Mouse (Mus musculus): ENCODE measurements around the gene Wipf3. TPM values are rescaled to one million over a fixed set of nuclear protein-coding genes. Genes with fewer than 3 reads are reported as not detected.

Gene Wipf3
- polyA plus RNA-seq, 1 experiment from 2014 or later: 1.0 TPM

DNA sequence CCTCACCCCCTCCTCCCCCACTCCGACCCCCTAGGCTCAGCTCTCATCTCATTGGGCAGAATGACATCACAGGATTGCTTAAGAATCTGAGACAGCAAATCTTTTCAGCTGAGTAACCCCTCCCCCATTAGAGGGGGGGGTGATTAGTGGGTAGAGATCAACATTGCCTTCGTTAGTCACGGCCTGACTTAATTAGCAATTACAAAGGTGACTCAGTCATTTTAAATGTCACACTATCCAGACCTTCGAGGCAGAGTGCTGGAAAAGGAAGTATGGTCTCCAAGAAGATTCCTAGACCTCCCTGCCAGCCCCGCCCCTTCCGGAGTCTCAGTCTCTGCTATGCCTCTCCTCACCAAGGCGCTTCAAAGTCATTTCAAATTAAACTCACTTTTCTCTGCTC is 6.3 kb downstream of the Wipf3 start:
- no peaks in the 10 kb centered on the region for H3K9me3 ChIP-seq
- H3K27ac ChIP-seq: peak overlapping the region; percentile 26; the same call in 1 of the 2 replicates
- no peak overlapping the region for H3K4me3 ChIP-seq
- H3K36me3 ChIP-seq: no peaks in the 10 kb centered on the region
- H3K4me1 ChIP-seq: peaks cover 28% of the 10 kb centered on the region
- WGBS: 40% methylated on average over 7 of the region's 7 CpGs
- DNase-seq (ENCODE audit: low spot score): no peak
- peaks cover 14% of the 10 kb centered on the region for H3K27me3 ChIP-seq (ENCODE audit: insufficient read depth, poor library complexity, severe bottlenecking)

DNA sequence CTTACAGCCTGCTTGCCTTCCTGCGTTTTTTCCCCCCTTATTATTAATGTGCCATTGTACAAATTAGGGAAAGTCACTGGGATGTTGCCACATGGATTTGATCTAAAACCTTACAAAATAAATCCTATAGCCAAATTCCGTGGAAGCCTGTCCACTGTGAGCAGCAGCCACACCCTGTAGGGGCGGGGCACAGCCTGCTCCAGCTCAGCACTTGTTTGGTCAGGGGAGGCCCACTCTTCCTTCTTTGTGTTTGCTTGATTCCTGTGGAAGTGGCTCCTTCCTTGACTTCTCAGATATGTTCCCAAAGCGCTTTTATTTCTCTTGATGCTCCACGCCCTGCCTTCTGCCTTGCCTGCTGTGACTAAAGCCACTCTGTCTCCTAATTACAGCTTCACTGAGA is 6.9 kb downstream of the Wipf3 start:
- 66% methylated on average over 5 of the region's 5 CpGs for WGBS
- H3K27ac ChIP-seq: peak overlapping the region; percentile 26; the same call in 1 of the 2 replicates
- no peak for DNase-seq (ENCODE audit: low spot score)
- peaks cover 28% of the 10 kb centered on the region for H3K4me1 ChIP-seq
- no peaks in the 10 kb centered on the region for H3K9me3 ChIP-seq
- H3K4me3 ChIP-seq: no peak overlapping the region
- no peaks in the 10 kb centered on the region for H3K36me3 ChIP-seq
- H3K27me3 ChIP-seq (ENCODE audit: insufficient read depth, poor library complexity, severe bottlenecking): peaks cover 8% of the 10 kb centered on the region

DNA sequence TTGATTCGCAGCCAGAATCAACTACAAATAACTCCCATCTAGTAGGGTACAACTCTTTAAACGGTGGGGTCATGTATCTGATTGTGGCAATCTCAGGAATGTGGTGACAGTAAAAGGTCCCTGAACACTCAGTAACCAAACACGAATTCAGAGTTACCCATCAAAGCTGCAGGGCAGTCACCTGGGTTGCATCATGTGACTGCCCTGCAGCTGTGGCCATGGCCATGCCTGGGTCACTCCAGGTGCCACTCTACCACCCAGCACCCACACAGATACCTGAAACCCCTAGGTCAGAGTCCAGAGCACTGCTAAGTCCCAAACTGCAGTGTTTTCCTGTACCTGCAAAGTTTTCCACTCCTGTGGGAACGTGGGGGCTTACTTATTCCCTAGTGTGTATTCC is 9.1 kb downstream of the Wipf3 start:
- no peak overlapping the region for H3K27ac ChIP-seq
- H3K9me3 ChIP-seq: no peaks in the 10 kb centered on the region
- peaks cover 20% of the 10 kb centered on the region for H3K4me1 ChIP-seq
- H3K4me3 ChIP-seq: no peak overlapping the region
- no peak for DNase-seq (ENCODE audit: low spot score)
- 61% methylated on average over 4 of the region's 4 CpGs for WGBS
- H3K27me3 ChIP-seq (ENCODE audit: insufficient read depth, poor library complexity, severe bottlenecking): no peaks in the 10 kb centered on the region
- H3K36me3 ChIP-seq: no peaks in the 10 kb centered on the region

DNA sequence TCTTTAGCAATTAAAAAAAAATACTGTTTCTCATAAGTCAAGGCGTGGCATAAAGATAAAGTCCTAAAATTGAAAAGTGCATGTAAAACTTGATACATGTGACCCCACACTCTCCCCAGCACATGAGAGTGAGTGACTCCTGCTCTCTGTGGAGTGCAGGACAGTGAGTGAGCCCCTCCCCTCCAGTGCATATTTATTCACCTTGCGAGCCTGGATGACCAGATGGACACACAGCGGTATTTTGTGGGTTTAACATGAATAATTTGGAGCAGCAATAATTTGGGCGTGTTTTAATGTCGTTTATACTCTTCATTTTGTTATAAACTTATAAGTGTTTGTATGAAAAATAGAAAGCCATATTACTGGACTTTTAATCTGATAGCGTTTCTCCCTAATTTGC is 11.3 kb downstream of the Wipf3 start:
- Histone ChIP-seq H3K9me3 (no peaks in the 10 kb centered on the region), H3K36me3 (no peaks in the 10 kb centered on the region), H3K27me3 (ENCODE audit: insufficient read depth, poor library complexity, severe bottlenecking) (no peaks in the 10 kb centered on the region), H3K27ac (no peak overlapping the region), H3K4me3 (no peak overlapping the region), H3K4me1 (peaks cover 23% of the 10 kb centered on the region)
- WGBS: 90% methylated on average over 6 of the region's 6 CpGs
- no peak for DNase-seq (ENCODE audit: low spot score)

DNA sequence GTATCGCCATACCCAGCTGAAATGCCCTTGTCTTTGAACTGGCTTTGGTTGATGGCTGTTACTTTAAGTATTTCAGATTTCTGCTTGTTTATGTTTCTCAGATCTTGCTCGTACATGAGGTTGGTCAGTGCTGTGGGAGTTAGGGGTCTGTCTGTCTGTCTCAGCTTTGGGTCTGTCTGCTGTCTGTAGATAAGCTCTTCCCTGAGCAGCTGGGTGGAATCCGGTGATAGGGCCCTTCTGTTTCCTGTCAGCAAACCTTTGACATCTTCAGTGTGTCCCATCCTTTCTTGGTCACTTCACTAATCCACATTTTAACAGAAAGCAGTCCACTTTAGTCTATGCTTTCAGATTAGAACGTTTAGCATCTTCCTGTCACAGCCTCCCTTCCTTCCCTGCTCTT is 14.3 kb downstream of the Wipf3 start:
- DNase-seq (ENCODE audit: low spot score): no peak
- Histone ChIP-seq H3K4me3 (no peak overlapping the region), H3K36me3 (no peaks in the 10 kb centered on the region), H3K27ac (peak overlapping the region; percentile 4; the same call in 1 of the 2 replicates), H3K4me1 (peaks cover 16% of the 10 kb centered on the region), H3K27me3 (ENCODE audit: insufficient read depth, poor library complexity, severe bottlenecking) (no peaks in the 10 kb centered on the region), H3K9me3 (no peaks in the 10 kb centered on the region)
- 25% methylated on average over 4 of the region's 4 CpGs for WGBS

DNA sequence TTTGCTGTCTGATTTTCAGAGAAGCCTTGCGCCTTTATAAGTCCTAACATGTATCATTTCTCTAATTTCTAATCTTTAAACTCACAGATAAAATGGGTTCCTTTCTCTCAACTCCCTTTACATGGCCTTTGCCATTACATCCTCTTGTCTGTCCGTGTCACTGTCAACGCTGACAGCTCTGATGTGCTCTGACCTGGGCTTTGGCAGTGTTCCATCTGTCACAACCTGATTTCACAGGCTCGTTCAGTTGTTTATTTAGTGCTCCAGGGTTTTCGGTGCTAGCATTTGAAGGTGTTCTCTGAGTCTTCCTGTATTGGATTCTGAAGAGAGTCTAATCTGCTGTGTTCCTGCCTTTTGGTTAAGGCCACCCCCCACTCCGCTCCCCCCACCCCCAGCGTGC is 14.7 kb downstream of the Wipf3 start:
- WGBS: 35% methylated on average over 7 of the region's 7 CpGs
- DNase-seq (ENCODE audit: low spot score): no peak
- no peaks in the 10 kb centered on the region for H3K36me3 ChIP-seq
- peaks cover 16% of the 10 kb centered on the region for H3K4me1 ChIP-seq
- H3K9me3 ChIP-seq: no peaks in the 10 kb centered on the region
- no peak overlapping the region for H3K4me3 ChIP-seq
- H3K27me3 ChIP-seq (ENCODE audit: insufficient read depth, poor library complexity, severe bottlenecking): no peaks in the 10 kb centered on the region
- peak overlapping the region; percentile 33; the same call in 1 of the 2 replicates for H3K27ac ChIP-seq

DNA sequence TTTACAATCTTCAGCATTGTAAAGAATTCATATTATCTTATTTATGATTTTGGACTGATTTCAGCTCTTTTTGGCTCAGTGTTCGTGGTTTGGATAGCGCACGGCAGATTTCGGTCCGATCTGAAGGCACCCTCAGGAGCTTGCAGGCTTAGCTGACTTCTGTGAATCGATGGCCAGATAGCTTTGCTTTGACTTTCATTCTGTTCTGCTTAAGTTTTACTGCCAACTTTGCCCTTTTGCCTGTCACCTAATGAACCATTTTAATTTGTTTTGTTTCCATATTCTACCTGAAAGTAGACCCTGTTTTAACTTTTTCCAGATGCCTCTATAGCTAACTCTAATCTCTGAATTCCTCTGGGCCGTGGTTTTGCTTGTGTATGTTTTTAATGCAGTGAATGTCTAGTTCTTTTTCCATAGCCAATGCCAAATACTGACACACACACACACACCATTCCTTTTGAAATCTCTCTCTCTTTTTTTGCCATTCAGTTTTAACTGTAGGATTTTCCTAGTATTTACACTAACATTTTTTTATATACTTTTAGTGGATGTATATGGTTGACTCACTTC is 15.9 kb downstream of the Wipf3 start:
- Histone ChIP-seq H3K9me3 (no peaks in the 10 kb centered on the region), H3K27me3 (ENCODE audit: insufficient read depth, poor library complexity, severe bottlenecking) (no peaks in the 10 kb centered on the region), H3K36me3 (no peaks in the 10 kb centered on the region), H3K4me3 (no peak overlapping the region), H3K27ac (no peak overlapping the region), H3K4me1 (peaks cover 16% of the 10 kb centered on the region)
- WGBS: 83% methylated on average over 7 of the region's 7 CpGs
- DNase-seq (ENCODE audit: low spot score): no peak

DNA sequence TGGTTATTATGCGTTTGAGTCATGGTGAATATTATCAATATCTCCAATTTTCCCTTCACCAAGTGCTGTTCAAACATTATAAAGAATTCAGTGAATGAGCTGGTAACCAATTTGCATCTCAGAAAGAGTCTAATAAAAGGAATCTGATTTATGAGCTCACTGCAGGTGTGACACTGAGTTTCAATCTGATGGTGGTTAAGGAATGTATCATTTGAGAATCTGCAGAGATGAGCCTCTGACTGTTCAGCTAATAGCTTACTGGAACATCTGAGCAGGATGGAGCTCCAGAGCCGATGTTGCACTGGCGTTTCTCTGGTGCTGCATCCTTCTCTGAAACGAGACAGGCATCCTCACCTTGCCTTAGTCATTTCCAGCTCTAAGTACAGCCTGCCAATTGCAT is 17.9 kb downstream of the Wipf3 start:
- Histone ChIP-seq H3K4me3 (no peak overlapping the region), H3K36me3 (no peaks in the 10 kb centered on the region), H3K27me3 (ENCODE audit: insufficient read depth, poor library complexity, severe bottlenecking) (no peaks in the 10 kb centered on the region), H3K9me3 (no peaks in the 10 kb centered on the region), H3K4me1 (peaks cover 16% of the 10 kb centered on the region), H3K27ac (no peak overlapping the region)
- 80% methylated on average over 4 of the region's 4 CpGs for WGBS
- peak; percentile 5 for DNase-seq (ENCODE audit: low spot score)

DNA sequence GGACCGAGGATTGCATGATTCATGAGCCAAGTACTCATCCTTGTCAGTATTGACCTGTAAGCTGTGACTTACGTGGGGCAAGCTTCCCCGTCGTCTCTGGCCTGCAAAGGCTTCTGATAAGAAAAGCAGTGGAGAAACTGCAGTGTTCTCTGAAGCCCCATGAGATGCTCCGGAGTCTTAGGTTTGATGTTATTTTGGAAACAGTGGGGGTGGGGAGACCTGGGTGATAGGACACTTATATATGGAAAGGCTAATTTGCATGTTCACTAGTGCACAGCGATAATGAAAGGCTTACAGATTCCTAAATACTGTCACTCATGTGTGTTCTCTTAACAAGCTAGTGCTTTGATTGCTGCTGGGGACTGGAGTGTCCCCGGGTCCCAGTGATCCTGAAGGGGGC is 30.3 kb downstream of the Wipf3 start:
- Histone ChIP-seq H3K36me3 (no peaks in the 10 kb centered on the region), H3K9me3 (no peaks in the 10 kb centered on the region), H3K4me1 (peaks cover 41% of the 10 kb centered on the region), H3K4me3 (no peak overlapping the region), H3K27me3 (ENCODE audit: insufficient read depth, poor library complexity, severe bottlenecking) (no peaks in the 10 kb centered on the region), H3K27ac (peak overlapping the region; percentile 22; the same call in 1 of the 2 replicates)
- DNase-seq (ENCODE audit: low spot score): no peak
- WGBS: 20% methylated on average over 7 of the region's 7 CpGs

DNA sequence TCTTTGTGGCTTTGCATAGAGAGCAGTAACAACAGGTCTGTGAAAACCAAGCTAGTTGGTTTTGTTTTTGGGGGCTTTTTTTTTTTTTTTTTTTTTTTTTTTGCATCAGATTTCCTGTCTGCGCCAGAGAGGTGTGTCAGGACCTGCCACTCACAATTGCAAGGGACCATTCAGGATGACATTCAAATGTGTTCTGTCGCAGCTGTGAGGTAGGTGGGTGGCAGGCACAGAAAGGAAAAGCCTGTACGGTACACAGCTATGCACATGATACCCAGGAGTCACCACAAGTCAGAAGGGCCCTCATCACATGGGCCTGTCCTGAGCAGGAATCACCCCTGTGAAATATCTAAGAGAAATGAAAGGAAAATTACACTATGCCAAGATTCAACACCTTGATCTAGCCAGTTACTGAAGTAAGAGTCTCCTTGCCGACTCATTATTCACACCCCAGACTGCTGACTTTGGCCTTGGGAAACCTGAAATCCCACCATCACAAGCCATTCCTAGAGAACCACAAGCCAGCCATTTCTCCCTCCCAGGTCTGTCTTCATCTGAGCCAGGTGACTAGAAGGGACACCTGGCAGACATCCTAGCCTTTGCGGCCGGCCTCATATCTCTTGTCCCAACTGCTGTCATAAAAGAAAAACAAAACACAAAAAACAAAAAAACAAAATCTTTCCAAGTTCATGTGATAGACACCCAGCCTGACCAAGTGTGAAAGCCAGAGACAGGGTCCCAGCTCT is 30.9 kb downstream of the Wipf3 start:
- H3K4me3 ChIP-seq: no peak overlapping the region
- no peaks in the 10 kb centered on the region for H3K27me3 ChIP-seq (ENCODE audit: insufficient read depth, poor library complexity, severe bottlenecking)
- H3K36me3 ChIP-seq: no peaks in the 10 kb centered on the region
- H3K27ac ChIP-seq: peak overlapping the region; percentile 38
- no peaks in the 10 kb centered on the region for H3K9me3 ChIP-seq
- no peak for DNase-seq (ENCODE audit: low spot score)
- 72% methylated on average over 6 of the region's 6 CpGs for WGBS
- H3K4me1 ChIP-seq: peaks cover 47% of the 10 kb centered on the region

DNA sequence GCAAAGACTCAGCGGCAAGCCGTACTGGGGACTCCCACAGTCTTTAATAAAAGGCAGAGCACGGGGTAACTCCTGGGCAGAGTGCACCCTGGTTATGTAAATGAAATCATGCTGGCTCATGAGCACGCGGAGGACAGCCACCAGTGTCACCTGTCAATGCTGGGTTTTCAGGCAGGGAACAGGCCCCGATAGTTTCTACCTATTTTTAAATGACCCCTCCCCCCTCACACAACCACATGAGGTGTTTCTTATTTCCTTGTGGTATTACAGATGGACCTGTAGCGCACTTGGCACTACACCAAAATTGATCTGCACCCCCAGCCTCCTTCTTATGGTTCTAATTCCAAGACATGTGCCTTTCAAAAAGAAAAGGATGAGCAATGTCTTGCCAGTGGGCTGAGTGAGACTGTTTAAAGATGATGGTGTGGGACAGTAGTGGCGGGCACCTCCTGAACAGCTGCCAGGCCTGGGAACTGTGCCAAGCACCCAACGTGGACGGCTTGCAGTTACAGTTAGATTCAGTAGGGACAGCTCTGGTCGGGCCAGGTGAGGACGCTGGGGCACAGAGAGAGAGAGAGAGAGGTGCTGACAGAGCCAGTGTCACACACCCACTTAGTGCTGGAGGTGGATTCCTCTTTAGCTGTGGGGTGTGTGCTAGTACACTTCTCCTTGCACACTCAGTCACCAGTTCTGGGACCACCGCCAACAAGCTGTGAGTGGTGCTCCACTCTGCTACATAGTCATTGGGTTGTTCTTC is 31.7 kb downstream of the Wipf3 start:
- Histone ChIP-seq H3K9me3 (no peaks in the 10 kb centered on the region), H3K27me3 (ENCODE audit: insufficient read depth, poor library complexity, severe bottlenecking) (no peaks in the 10 kb centered on the region), H3K4me3 (no peak overlapping the region), H3K4me1 (peaks cover 48% of the 10 kb centered on the region), H3K27ac (peak overlapping the region; percentile 38), H3K36me3 (no peaks in the 10 kb centered on the region)
- 69% methylated on average over 13 of the region's 13 CpGs for WGBS
- DNase-seq (ENCODE audit: low spot score): no peak

DNA sequence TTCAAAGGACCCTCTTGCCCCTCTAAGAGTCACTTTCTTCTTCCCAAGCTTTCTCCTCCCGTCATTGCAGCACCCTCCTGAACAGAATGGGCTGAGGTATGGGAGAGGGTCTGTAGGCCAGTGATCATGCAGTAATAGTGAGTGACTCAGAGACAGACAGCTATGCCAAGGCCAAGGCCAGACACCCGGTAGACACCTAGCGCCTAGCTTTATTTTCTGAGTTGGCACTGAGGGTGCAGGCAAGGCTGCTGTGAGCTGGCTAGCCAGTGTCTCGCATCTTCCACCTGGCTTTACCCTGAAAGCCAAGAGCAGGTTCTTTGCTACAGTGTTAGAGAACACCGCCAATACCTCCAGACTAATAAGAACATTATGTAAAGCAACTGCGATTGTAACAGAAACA is 33.4 kb downstream of the Wipf3 start:
- WGBS: 82% methylated on average over 6 of the region's 6 CpGs
- Histone ChIP-seq H3K27me3 (ENCODE audit: insufficient read depth, poor library complexity, severe bottlenecking) (no peaks in the 10 kb centered on the region), H3K9me3 (no peaks in the 10 kb centered on the region), H3K27ac (no peak overlapping the region), H3K4me1 (peaks cover 48% of the 10 kb centered on the region), H3K36me3 (no peaks in the 10 kb centered on the region), H3K4me3 (no peak overlapping the region)
- no peak for DNase-seq (ENCODE audit: low spot score)
